In genomic region chr11:82695930-82696329, GRCm38 (mm10) we compare ENCODE assay signal across 20 mouse cellular contexts.
"Had no signal": no experiment of that assay in that cellular context is flagged by ENCODE, and none has a peak within 500 bp of the region (broad histone marks: within the 10 kb centered on the region; RNA-seq: fewer than 3 reads in every experiment).

No protein-coding gene starts in this region.

- H3K4me3 ChIP-seq: limb, embryonic 13.5 days; liver, embryonic 12.5 days; liver, embryonic 15.5 days; lung, embryonic 15.5 days; megakaryocyte, embryonic 14.5 days; midbrain, embryonic 10.5 days; midbrain, embryonic 13.5 days; myocyte; neural tube, embryonic 15.5 days had no signal

- H3K9ac ChIP-seq: limb, embryonic 13.5 days; liver, embryonic 12.5 days; liver, embryonic 15.5 days; lung, embryonic 15.5 days; midbrain, embryonic 13.5 days; neural tube, embryonic 15.5 days had no signal

- H3K27me3 ChIP-seq: limb, embryonic 13.5 days; liver, embryonic 12.5 days; liver, embryonic 15.5 days; lung, embryonic 15.5 days; midbrain, embryonic 13.5 days; neural tube, embryonic 15.5 days had no signal

- H3K9me3 ChIP-seq: limb, embryonic 13.5 days; liver, embryonic 12.5 days; liver, embryonic 15.5 days; lung, embryonic 15.5 days; megakaryocyte, embryonic 14.5 days; midbrain, embryonic 10.5 days; midbrain, embryonic 13.5 days; neural tube, embryonic 15.5 days had no signal

- ATAC-seq: intestine, embryonic 16.5 days; liver, embryonic 12.5 days; midbrain, embryonic 13.5 days; midbrain, embryonic 16.5 days had no signal

- DNase-seq: kidney, adult 8-10 months; kidney, postnatal 10 days; left cerebral cortex, postnatal 4 days; liver; lung, adult 18-20 months; lung, postnatal 10 days; lung, postnatal 36 days; thymus, adult 18-20 months; thymus, postnatal 36 days had no signal

- H3K4me2 ChIP-seq: limb, embryonic 13.5 days; liver, embryonic 12.5 days; liver, embryonic 15.5 days; lung, embryonic 15.5 days; midbrain, embryonic 13.5 days; neural tube, embryonic 15.5 days had no signal

- H3K36me3 ChIP-seq: limb, embryonic 13.5 days; liver, embryonic 12.5 days; liver, embryonic 15.5 days; lung, embryonic 15.5 days; midbrain, embryonic 10.5 days; midbrain, embryonic 13.5 days; neural tube, embryonic 15.5 days had no signal

- H3K4me1 ChIP-seq: liver, embryonic 12.5 days; liver, embryonic 15.5 days; lung, embryonic 15.5 days; megakaryocyte, embryonic 14.5 days; midbrain, embryonic 13.5 days had no signal

- H3K27ac ChIP-seq: limb, embryonic 13.5 days; liver, embryonic 12.5 days; liver, embryonic 15.5 days; lung, embryonic 15.5 days; midbrain, embryonic 10.5 days; midbrain, embryonic 13.5 days; neural tube, embryonic 15.5 days had no signal
